Mouse (Mus musculus) embryo, embryonic 9.5 days (tissue): ENCODE measurements at regions not wholly inside any gene's neighbourhood (a gene's known extent, or its start where the extent isn't known, plus 50 kb on each side); places are given as distances from the start of the nearest gene placed in this dataset.

Source experiments
- DNase-seq: peaks from one replicate; pipeline ENCODE4 v3.0.0-alpha.2; 2017; ENCODE audit errors: extremely low spot score

- no peak for DNase-seq
Measured at GRCm38 (mm10) chrX:108608446-108608845, 56.2 kb downstream of the Gm379 start.

- DNase-seq, result no peak
Measured at GRCm38 (mm10) chrX:108599906-108600468, 64.7 kb downstream of the Gm379 start.

- no peak for DNase-seq
Measured at GRCm38 (mm10) chrX:108561977-108562376, 102.7 kb downstream of the Gm379 start.

GRCm38 (mm10) chrX:108543149-108543548, 121.5 kb downstream of the Gm379 start:
- DNase-seq, result no peak

- DNase-seq, result no peak
Measured at GRCm38 (mm10) chrX:108541410-108541809, 123.3 kb downstream of the Gm379 start.

GRCm38 (mm10) chrX:108536995-108537394, 127.7 kb downstream of the Gm379 start:
- peak; percentile 7 for DNase-seq
